Mouse (Mus musculus): ENCODE results near the gene Gm28305. TPM values are rescaled to one million over a fixed set of nuclear protein-coding genes. Genes with fewer than 3 reads are reported as not detected.

The Gm28305 gene
- polyA plus RNA-seq, 1 experiment = not detected

GRCm38 (mm10) chr9:104034231-104034630 is 6.2 kb upstream of the Gm28305 start:
- Histone ChIP-seq H3K27ac (ENCODE audit: insufficient read depth, low read length) (no peak overlapping the region), H3K4me3 (ENCODE audit: insufficient read depth, low read length) (no peak overlapping the region), H3K4me1 (ENCODE audit: control insufficient read depth, insufficient read depth, low read length) (no peaks in the 10 kb centered on the region)
- TF ChIP-seq CTCF (IDR thresholded peaks at IDR 0.05; ENCODE audit: extremely low read depth, insufficient read depth, low read length) (no peak), POLR2A (IDR thresholded peaks at IDR 0.05; ENCODE audit: extremely low read depth, insufficient read depth, low read length) (no peak)

DNA sequence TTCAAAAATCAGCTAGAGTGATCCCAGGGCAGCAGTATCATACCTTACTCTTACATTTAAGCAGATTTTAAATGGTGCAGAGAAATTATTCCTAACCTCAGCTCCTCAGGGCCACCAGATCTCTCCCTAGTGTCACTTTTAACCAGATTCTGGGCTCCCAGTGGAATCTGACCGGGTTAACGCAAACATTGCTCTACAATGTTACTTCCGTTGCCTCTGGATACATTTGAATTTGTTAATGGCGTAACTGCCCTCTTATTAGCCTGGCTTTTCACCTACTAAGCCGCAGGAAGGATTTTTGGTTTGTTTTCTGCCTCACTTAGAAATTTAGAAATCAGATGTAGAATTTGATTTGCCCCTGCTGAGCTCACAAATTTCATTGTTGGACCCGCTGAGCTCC is 5.7 kb upstream of the Gm28305 start:
- no peak for TF ChIP-seq POLR2A (IDR thresholded peaks at IDR 0.05; ENCODE audit: extremely low read depth, insufficient read depth, low read length)
- Histone ChIP-seq H3K4me3 (ENCODE audit: insufficient read depth, low read length) (no peak overlapping the region), H3K27ac (ENCODE audit: insufficient read depth, low read length) (no peak overlapping the region), H3K4me1 (ENCODE audit: control insufficient read depth, insufficient read depth, low read length) (no peaks in the 10 kb centered on the region)

- no peak overlapping the region for H3K4me3 ChIP-seq (ENCODE audit: insufficient read depth, low read length)
- TF ChIP-seq POLR2A (IDR thresholded peaks at IDR 0.05; ENCODE audit: extremely low read depth, insufficient read depth, low read length) (no peak), CTCF (IDR thresholded peaks at IDR 0.05; ENCODE audit: extremely low read depth, insufficient read depth, low read length) (peak; percentile 69)
- no peak overlapping the region for H3K27ac ChIP-seq (ENCODE audit: insufficient read depth, low read length)
- H3K4me1 ChIP-seq (ENCODE audit: control insufficient read depth, insufficient read depth, low read length) = no peaks in the 10 kb centered on the region
Observed at GRCm38 (mm10) chr9:104035261-104036015, 5.0 kb upstream of the Gm28305 start.

DNA sequence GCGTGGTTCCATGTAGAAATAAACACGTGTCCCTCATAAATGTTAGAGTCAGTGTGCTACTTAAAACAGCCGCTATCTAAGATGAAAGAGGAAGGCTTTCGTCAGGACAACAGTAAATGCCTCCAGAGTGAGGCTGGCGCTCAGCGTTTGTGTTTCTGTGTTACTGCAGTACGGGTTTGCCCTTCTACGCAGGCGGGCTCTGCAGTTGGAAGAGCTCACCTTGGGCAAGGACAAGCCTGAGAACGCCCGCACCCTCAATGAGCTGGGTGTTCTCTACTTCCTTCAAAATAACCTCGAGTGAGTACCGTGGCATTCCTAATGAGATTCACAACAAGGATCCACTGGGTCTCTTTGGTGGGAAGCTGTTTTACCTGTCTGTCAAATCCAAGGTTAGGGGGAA is 2.2 kb upstream of the Gm28305 start:
- no peaks in the 10 kb centered on the region for H3K4me1 ChIP-seq (ENCODE audit: control insufficient read depth, insufficient read depth, low read length)
- TF ChIP-seq CTCF (IDR thresholded peaks at IDR 0.05; ENCODE audit: extremely low read depth, insufficient read depth, low read length) (no peak), POLR2A (IDR thresholded peaks at IDR 0.05; ENCODE audit: extremely low read depth, insufficient read depth, low read length) (no peak)
- H3K27ac ChIP-seq (ENCODE audit: insufficient read depth, low read length) = no peak overlapping the region
- no peak overlapping the region for H3K4me3 ChIP-seq (ENCODE audit: insufficient read depth, low read length)

DNA sequence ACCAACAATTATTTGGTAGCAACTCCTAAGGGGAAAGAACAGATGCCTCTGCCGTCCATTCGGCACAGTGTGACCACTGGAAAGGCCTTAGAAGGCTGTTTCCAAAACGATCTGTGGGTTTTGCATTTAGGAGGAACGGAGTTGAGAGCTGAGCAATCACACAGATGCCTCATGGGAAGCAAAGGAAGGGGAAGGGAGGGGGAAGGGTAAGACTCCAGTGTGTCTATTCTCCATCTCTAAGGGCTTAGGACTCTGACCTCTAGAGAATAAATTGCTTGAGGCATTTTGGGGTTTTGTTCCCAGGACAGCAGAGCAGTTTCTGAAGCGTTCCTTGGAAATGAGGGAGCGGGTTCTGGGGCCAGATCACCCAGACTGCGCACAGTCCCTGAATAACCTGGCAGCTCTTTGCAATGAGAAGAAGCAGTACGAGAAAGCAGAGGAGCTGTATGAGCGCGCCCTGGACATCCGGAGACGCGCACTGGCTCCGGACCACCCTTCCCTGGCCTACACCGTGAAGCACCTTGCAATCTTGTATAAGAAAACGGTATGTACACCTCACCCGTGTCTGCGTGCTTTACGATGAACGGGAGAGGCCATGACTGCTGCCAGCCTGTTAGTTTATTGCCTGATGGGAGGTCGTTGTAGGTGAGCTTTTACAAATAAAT is 1.3 kb upstream of the Gm28305 start:
- Histone ChIP-seq H3K27ac (ENCODE audit: insufficient read depth, low read length) (no peak overlapping the region), H3K4me1 (ENCODE audit: control insufficient read depth, insufficient read depth, low read length) (no peaks in the 10 kb centered on the region), H3K4me3 (ENCODE audit: insufficient read depth, low read length) (no peak overlapping the region)
- no peak for TF ChIP-seq CTCF (IDR thresholded peaks at IDR 0.05; ENCODE audit: extremely low read depth, insufficient read depth, low read length)
- TF ChIP-seq POLR2A (IDR thresholded peaks at IDR 0.05; ENCODE audit: extremely low read depth, insufficient read depth, low read length) = no peak

GRCm38 (mm10) chr9:104039742-104040141 is 720 bp upstream of the Gm28305 start:
- Histone ChIP-seq H3K4me3 (ENCODE audit: insufficient read depth, low read length) (no peak overlapping the region), H3K27ac (ENCODE audit: insufficient read depth, low read length) (no peak overlapping the region), H3K4me1 (ENCODE audit: control insufficient read depth, insufficient read depth, low read length) (no peaks in the 10 kb centered on the region)
- TF ChIP-seq CTCF (IDR thresholded peaks at IDR 0.05; ENCODE audit: extremely low read depth, insufficient read depth, low read length) (no peak), POLR2A (IDR thresholded peaks at IDR 0.05; ENCODE audit: extremely low read depth, insufficient read depth, low read length) (no peak)

DNA sequence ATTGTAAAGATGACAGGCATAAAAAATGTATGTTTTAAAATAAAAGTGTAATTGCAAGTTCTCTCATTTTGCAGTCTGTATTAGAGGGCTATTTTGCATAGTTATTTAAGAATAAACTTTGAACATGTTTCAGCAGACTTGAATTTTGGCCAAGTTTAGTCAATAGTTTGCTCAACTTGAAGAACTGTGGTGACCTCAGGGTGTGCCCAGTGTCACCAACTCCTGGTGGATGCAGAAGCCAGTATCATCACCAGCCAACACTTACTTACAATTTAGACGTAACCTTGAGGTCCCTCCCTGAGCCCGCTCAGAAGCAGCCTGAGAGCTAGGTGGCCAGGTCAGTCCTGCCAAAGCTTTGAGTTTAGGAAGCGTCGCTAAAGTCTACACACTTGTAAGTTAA is 3.2 kb downstream of the Gm28305 start:
- Histone ChIP-seq H3K27ac (ENCODE audit: insufficient read depth, low read length) (no peak overlapping the region), H3K4me3 (ENCODE audit: insufficient read depth, low read length) (no peak overlapping the region), H3K4me1 (ENCODE audit: control insufficient read depth, insufficient read depth, low read length) (no peaks in the 10 kb centered on the region)
- TF ChIP-seq POLR2A (IDR thresholded peaks at IDR 0.05; ENCODE audit: extremely low read depth, insufficient read depth, low read length) (no peak), CTCF (IDR thresholded peaks at IDR 0.05; ENCODE audit: extremely low read depth, insufficient read depth, low read length) (no peak)

DNA sequence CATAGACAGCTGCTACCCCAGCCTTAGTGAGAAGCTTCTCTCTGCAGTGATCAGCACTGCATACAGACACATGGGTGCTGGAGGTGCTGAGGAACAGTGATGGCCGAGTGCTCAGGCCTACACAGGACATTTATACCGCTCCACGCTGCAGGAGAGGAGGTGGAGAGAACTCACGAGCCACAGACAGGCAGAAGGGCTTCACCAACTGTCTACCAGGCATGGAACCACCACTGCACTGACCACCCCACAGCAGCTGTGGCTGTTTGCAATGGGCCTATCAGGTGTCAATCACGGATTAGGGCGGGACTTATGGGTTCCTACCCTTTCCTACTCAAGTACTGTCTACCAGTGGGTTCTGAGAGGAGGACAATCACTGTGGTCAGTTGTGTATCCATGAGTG is 10.6 kb downstream of the Gm28305 start:
- TF ChIP-seq POLR2A (IDR thresholded peaks at IDR 0.05; ENCODE audit: extremely low read depth, insufficient read depth, low read length) = no peak
- no peak for TF ChIP-seq CTCF (IDR thresholded peaks at IDR 0.05; ENCODE audit: extremely low read depth, insufficient read depth, low read length)
- Histone ChIP-seq H3K4me3 (ENCODE audit: insufficient read depth, low read length) (no peak overlapping the region), H3K4me1 (ENCODE audit: control insufficient read depth, insufficient read depth, low read length) (no peaks in the 10 kb centered on the region), H3K27ac (ENCODE audit: insufficient read depth, low read length) (no peak overlapping the region)

DNA sequence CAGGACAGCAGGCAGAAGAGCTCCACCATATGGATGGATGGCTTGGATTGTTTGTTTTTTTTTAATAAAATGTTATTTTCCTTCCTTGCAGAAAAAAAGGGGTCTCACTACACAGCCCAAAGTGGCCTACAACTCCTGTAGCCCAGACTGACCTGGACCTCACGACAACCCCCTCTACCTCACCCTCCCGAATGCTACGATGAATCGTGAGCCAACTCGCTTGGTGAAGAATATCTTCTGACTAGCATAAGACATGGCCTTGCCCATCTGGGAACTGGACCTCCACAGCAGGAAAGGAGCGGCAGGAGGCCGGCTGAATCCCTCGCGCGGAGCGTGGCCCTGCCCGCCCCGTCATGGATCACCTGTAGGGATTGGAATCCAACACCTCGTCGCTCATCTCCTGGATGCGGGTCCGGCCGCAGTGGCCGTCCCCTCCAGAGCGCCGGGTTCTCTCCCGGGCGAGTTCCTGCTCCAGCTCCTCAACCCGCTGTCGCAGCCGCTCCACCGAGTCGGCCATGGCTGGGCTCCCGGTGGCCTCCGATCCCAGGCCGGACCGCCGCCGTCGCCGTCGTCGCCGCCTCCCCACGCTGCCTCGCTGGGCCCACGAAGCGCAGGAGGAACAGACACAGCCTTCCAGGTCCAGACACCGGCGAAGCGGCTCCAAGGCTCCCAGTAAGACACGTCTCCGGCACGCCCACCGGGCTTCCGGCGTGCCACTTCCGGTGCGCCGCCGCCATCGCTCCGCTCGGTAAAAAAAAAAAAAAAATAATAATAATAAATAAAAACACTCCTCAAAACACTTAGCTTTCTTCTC is 22.2 kb downstream of the Gm28305 start, which contains the start of gene Uba5:
TSS of gene Uba5 (minus strand) at position 705 of the 814 bp plus-strand sequence.
- peak within 1 kb of the TSS; percentile 70 for H3K4me3 ChIP-seq (ENCODE audit: insufficient read depth, low read length)
- H3K27ac ChIP-seq (ENCODE audit: insufficient read depth, low read length) = peak within 1 kb of the TSS; percentile 1; the same call in 1 of the 2 replicates
- peaks cover 5% of the 10 kb centered on the region; the same call in 1 of the 2 replicates for H3K4me1 ChIP-seq (ENCODE audit: control insufficient read depth, insufficient read depth, low read length)
- TF ChIP-seq CTCF (IDR thresholded peaks at IDR 0.05; ENCODE audit: extremely low read depth, insufficient read depth, low read length) (no peak), POLR2A (IDR thresholded peaks at IDR 0.05; ENCODE audit: extremely low read depth, insufficient read depth, low read length) (peak; percentile 49; the same call in 1 of the 2 replicates)

Measured in cortical plate, adult 2 months (tissue).